Mouse (Mus musculus) stomach, postnatal 0 days (tissue): Measurements from ENCODE around the gene Ptpra. TPM values are rescaled to one million over a fixed set of nuclear protein-coding genes. Genes with fewer than 3 reads are reported as not detected.

Source experiments
- ATAC-seq: fragments of 200-750 bp; cut with Nextera tagmentation; 2 replicates; pipeline ENCODE4 v1.8.0; 2017; ENCODE audit not compliant: low FRiP score, low TSS enrichment
- DNase-seq: peaks from one replicate; pipeline ENCODE4 v3.0.0-alpha.2; 2016; ENCODE audit warnings: low spot score
- H3K27ac ChIP-seq: fragments of 300-500 bp; sonication (generic); replicated peaks from 2 replicates; pipeline ENCODE4 v1.5.1; 2014; ENCODE audit warnings: mild to moderate bottlenecking, control low read depth
- H3K27me3 ChIP-seq: fragments of 300-500 bp; sonication (generic); 2 replicates; pipeline ENCODE4 v1.6.1; 2014; ENCODE audit warnings: low read length; ENCODE audit not compliant: control insufficient read depth, insufficient read depth
- H3K36me3 ChIP-seq: fragments of 300-500 bp; sonication (generic); 2 replicates; pipeline ENCODE4 v1.6.1; 2014; ENCODE audit warnings: low read length, mixed read lengths; ENCODE audit not compliant: control insufficient read depth, insufficient read depth
- H3K4me1 ChIP-seq: fragments of 300-500 bp; sonication (generic); replicated peaks from 2 replicates; pipeline ENCODE4 v1.6.1; 2014; ENCODE audit warnings: antibody characterized with exemption; ENCODE audit not compliant: control insufficient read depth, insufficient read depth
- H3K4me2 ChIP-seq: fragments of 300-500 bp; sonication (generic); replicated peaks from 2 replicates; pipeline ENCODE4 v1.6.1; 2014; ENCODE audit warnings: low read depth, mild to moderate bottlenecking, control low read depth, moderate library complexity
- H3K4me3 ChIP-seq: fragments of 300-500 bp; sonication (generic); 2 replicates; pipeline ENCODE4 v1.5.1; 2014; ENCODE audit warnings: low read depth, low read length, control low read depth
- H3K9ac ChIP-seq: fragments of 300-500 bp; sonication (generic); 2 replicates; pipeline ENCODE4 v1.6.1; 2014; ENCODE audit warnings: mild to moderate bottlenecking, low read length, control low read depth, mixed read lengths
- H3K9me3 ChIP-seq: fragments of 300-500 bp; sonication (generic); 2 replicates; pipeline ENCODE4 v1.6.1; 2016; ENCODE audit warnings: low read length; ENCODE audit not compliant: control insufficient read depth
- CTCF ChIP-seq: IDR thresholded peaks from 2 replicates; pipeline ENCODE4 v1.5.1; 2016; ENCODE audit warnings: antibody characterized with exemption, low read depth, mild to moderate bottlenecking, moderate library complexity
- EP300 ChIP-seq: optimal IDR thresholded peaks from 2 replicates; pipeline ENCODE3; 2016; ENCODE audit warnings: antibody characterized with exemption
- WGBS: fragments of 180-500 bp; shearing (Covaris S2); extraction: QIAGEN DNeasy Blood & Tissue Kit; methylation state at CpG from one replicate; pipeline ENCODE4 v1.1.7; 2014; 5-methylcytosine and 5-hydroxymethylcytosine counted together
- polyA plus RNA-seq: library from polyadenylated mRNA; unstranded; fragments of >200 nt; fragmentation: Nextera tagmentation; extraction: Ambion mirVana; gene quantifications from 2 replicates; pipeline ENCODE4 v1.2.1, GENCODE M21; 2015

Gene Ptpra
- 45.1 and 45.7 TPM in 2 replicates for polyA plus RNA-seq

DNA sequence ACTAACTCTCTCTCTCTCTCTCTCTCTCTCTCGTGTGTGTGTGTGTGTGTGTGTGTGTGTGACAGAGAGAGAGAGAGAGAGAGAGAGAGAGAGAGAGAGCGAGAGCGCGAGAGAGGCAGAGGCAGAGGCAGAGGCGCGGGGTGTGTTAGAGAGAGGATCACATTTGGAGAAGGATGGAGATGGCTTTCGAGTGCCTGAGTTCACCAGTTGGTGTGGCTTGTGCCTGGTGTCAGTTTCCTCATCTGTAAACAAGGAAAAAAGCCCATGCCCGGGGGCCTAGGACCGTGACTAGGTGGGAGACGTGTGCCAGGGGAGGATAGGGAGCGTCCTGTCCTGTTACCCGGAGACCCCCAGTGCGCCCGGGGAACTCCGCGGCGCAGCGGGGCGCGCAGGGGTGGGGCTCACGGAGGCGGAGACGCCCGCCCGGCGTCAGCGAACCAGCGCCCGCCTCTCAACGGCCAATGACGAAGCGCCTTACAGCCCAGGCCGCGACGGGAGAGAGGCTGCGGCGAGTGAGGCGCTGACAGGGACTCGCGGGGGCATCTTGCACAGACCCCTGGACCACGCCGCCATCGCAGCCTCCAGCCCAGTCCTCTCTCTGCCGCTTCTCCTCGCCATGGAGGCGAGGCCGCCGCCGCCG lies at the start of gene Ptpra:
Gene Ptpra, plus strand, starts transcription at position 485 of the 640 bp plus-strand sequence.
- Histone ChIP-seq H3K9ac (peak within 1 kb of the TSS; percentile 81), H3K4me2 (peak within 1 kb of the TSS; percentile 84), H3K9me3 (no peaks in the 10 kb centered on the region), H3K27ac (peak within 1 kb of the TSS; percentile 87), H3K4me3 (peak within 1 kb of the TSS; percentile 70), H3K27me3 (no peaks in the 10 kb centered on the region), H3K36me3 (no peaks in the 10 kb centered on the region), H3K4me1 (peaks cover 6% of the 10 kb centered on the region; the same call in 1 of the 2 replicates)
- TF ChIP-seq CTCF (no peak), EP300 (no peak)
- whole genome bisulfite sequencing = under 1% methylated on average over 39 of the region's 50 CpGs
- DNase-seq (peak; percentile 91), ATAC-seq (peak; percentile 96)

DNA sequence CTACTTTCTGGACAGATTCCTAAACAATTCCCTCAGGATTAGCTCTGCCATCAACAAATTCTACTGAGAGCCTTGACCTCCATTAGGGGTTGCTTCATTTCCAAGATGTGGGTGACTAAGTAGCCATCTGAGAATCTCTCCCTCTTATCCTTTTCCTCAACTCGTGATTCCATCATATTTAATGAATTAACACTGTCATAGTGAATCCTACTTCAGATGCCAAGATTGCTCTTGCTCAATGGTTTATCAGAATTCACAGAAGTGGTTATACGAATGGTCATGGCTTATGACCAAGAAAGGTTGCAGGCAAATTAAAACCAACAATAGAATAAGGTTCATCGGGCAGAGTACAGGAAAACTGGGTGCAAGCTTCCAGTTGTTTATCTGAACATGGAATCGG lies 48.2 kb upstream of the Ptpra start:
- Histone ChIP-seq H3K9me3 (no peaks in the 10 kb centered on the region), H3K4me3 (no peak overlapping the region), H3K27ac (no peak overlapping the region), H3K27me3 (no peaks in the 10 kb centered on the region), H3K4me2 (no peak overlapping the region), H3K36me3 (no peaks in the 10 kb centered on the region), H3K9ac (no peak overlapping the region), H3K4me1 (0 out of 2 replicates have a peak, but pooled peaks cover 2% of the 10 kb centered on the region)
- DNase-seq = no peak
- 61% methylated on average over 4 of the region's 4 CpGs for WGBS
- no peak for ATAC-seq
- TF ChIP-seq EP300 (no peak), CTCF (no peak)

DNA sequence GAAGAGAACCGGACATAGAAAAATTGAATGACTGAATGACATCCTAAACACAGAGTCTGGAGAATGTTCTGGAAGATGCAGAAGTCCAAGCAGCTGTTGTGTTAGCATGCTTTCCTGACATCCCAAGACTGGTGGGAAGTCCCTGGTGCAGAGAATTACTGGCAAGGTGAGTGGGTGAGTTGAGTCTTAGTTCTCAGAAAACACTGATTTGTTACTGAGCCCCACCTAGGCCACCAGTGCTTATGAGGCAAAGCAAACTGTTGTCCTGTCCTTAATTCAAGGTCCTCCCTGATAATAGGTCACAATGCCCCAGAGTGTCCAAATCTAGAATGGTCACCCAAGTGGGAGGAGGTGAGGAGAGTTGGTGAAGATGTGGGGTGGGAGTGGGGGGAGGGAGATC lies 45.1 kb upstream of the Ptpra start, which contains the start of the genes Gm28372 and 1700020A23Rik:
Gene Gm28372, plus strand, starts transcription at position 301 of the 400 bp plus-strand sequence.
Gene 1700020A23Rik, plus strand, starts transcription at position 321 of the 400 bp plus-strand sequence.
- Histone ChIP-seq H3K9ac (no peak within 1 kb of the TSS), H3K27me3 (no peaks in the 10 kb centered on the region), H3K36me3 (no peaks in the 10 kb centered on the region), H3K9me3 (no peaks in the 10 kb centered on the region), H3K4me2 (no peak within 1 kb of the TSS), H3K4me1 (no peaks in the 10 kb centered on the region), H3K4me3 (no peak within 1 kb of the TSS), H3K27ac (no peak within 1 kb of the TSS)
- 89% methylated on average over 1 of the region's 1 CpGs for WGBS
- ATAC-seq = no peak
- no peak for DNase-seq
- TF ChIP-seq EP300 (no peak), CTCF (no peak)

DNA sequence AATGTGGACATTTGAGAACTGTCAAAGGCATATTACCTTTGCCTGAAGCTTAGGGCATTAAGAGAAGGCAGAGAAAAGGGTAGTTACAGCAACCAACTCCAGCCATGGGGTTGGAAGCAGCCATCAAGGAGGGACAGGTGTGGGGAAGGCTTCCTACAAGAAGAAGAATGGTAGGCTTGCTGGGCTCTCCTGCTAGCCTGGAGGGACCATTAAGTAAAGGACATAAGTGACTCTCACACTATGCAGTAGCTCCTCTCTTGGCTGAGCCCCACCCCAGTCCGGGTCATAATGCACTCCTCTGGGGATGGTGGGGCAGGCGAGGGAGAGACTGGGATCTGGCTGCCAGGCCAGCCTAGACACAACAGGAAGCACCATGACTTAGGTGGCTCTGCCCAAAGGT lies 43.9 kb upstream of the Ptpra start, which contains the start of gene Tmem239:
Gene Tmem239, plus strand, starts transcription at position 301 of the 400 bp plus-strand sequence.
- WGBS = 75% methylated on average over 2 of the region's 2 CpGs
- H3K36me3 ChIP-seq = no peaks in the 10 kb centered on the region
- no peak within 1 kb of the TSS for H3K9ac ChIP-seq
- DNase-seq (no peak), ATAC-seq (no peak)
- no peak within 1 kb of the TSS for H3K4me3 ChIP-seq
- H3K27me3 ChIP-seq = no peaks in the 10 kb centered on the region
- no peak for TF ChIP-seq CTCF
- no peak for TF ChIP-seq EP300
- no peaks in the 10 kb centered on the region for H3K4me1 ChIP-seq
- no peak within 1 kb of the TSS for H3K4me2 ChIP-seq
- no peaks in the 10 kb centered on the region for H3K9me3 ChIP-seq
- H3K27ac ChIP-seq = no peak within 1 kb of the TSS

GRCm38 (mm10) chr2:130408194-130408593 lies 41.9 kb upstream of the Ptpra start:
- no peak overlapping the region for H3K9ac ChIP-seq
- no peaks in the 10 kb centered on the region for H3K36me3 ChIP-seq
- H3K4me2 ChIP-seq = no peak overlapping the region
- WGBS = 14% methylated on average over 6 of the region's 6 CpGs
- no peak overlapping the region for H3K4me3 ChIP-seq
- no peaks in the 10 kb centered on the region for H3K9me3 ChIP-seq
- DNase-seq = no peak
- TF ChIP-seq EP300 = no peak
- no peak; the same call in 1 of the 2 replicates for TF ChIP-seq CTCF
- ATAC-seq = peak; percentile 43; the same call in 1 of the 2 replicates
- no peaks in the 10 kb centered on the region for H3K4me1 ChIP-seq
- no peaks in the 10 kb centered on the region for H3K27me3 ChIP-seq
- H3K27ac ChIP-seq = no peak overlapping the region
